7 mouse cellular contexts compared by ENCODE assay signal in the genomic region with DNA sequence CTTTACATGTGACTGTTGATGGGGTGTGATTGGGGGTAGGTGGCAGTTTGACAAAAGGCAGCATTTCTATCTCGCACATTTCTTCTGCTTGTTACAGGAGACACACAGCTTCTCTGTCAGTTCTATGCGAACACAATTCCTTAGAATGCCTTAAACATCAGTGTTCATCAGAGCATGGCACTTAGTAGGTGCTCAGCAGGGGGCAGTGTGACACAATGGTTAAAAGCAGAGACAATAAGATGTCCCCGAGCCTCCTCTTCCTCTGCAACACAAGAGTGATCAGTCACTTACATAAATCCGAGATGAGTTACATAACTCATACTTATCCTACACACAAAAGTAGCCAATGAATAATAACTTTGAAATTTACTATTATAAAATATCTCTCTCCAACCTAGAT.
DNase-seq lines count a peak whose midpoint lies in the region; ATAC-seq and TF ChIP-seq lines count a peak whose summit lies in the region.

No protein-coding gene starts in this region.

- H3K4me3 ChIP-seq in layer of hippocampus, adult 2 months: no peak overlapping the region
- H3K4me3 ChIP-seq in midbrain, embryonic 16.5 days (ENCODE audit: low read depth, low read length): no peak overlapping the region

- WGBS in midbrain, embryonic 16.5 days: 54% methylated on average over 4 of the region's 4 CpGs

- TF ChIP-seq CTCF in layer of hippocampus, adult 2 months (conservative IDR thresholded peaks at IDR 0.05): peak; percentile 67

- no peak overlapping the region for H3K9ac ChIP-seq in midbrain, embryonic 16.5 days (ENCODE audit: low read depth, low read length)

- no peak overlapping the region for H3K4me2 ChIP-seq in midbrain, embryonic 16.5 days (ENCODE audit: low read length)

- no peak overlapping the region for H3K27ac ChIP-seq in layer of hippocampus, adult 2 months
- H3K27ac ChIP-seq in midbrain, embryonic 16.5 days (ENCODE audit: low read length): no peak overlapping the region

- no peak for ATAC-seq in midbrain, embryonic 16.5 days

- no peak for DNase-seq in layer of hippocampus, adult 2 months (ENCODE audit: low spot score in 2 of 2)
- DNase-seq in layer of hippocampus, postnatal 14 days (ENCODE audit: low spot score in 2 of 2): no peak
- peak; percentile 14 for DNase-seq in R1 (ENCODE audit: low read depth, low spot score)
- peak; percentile 33 for DNase-seq in brain, adult 2 months (ENCODE audit: low read depth, low spot score)
- DNase-seq in kidney, postnatal 14 days: peak; percentile 39
- DNase-seq in right cerebral cortex, postnatal 14 days: peak; percentile 20

- no peaks in the 10 kb centered on the region for H3K4me1 ChIP-seq in midbrain, embryonic 16.5 days (ENCODE audit: control insufficient read depth, insufficient read depth, low read length)

- no peaks in the 10 kb centered on the region for H3K27me3 ChIP-seq in midbrain, embryonic 16.5 days (ENCODE audit: control insufficient read depth, insufficient read depth, low read depth, low read length)

- H3K36me3 ChIP-seq in midbrain, embryonic 16.5 days (ENCODE audit: control insufficient read depth, insufficient read depth, low read length): no peaks in the 10 kb centered on the region

- H3K9me3 ChIP-seq in midbrain, embryonic 16.5 days (replicated peaks; ENCODE audit: control insufficient read depth, low read length, poor library complexity, severe bottlenecking): no peaks in the 10 kb centered on the region

Comparison
In these comparisons a context has a peak if more than half of its experiments do, and no peak if none do; other contexts are left out.
1. DNase-seq: peak in R1 (single experiment), brain, adult 2 months (single experiment), kidney, postnatal 14 days (single experiment) and right cerebral cortex, postnatal 14 days (single experiment); none in layer of hippocampus, adult 2 months (0 of 2) and layer of hippocampus, postnatal 14 days (0 of 2).